Mouse (Mus musculus) gonadal fat pad, adult 2 months (tissue): ENCODE measurements around the gene Cpne9. TPM values are rescaled to one million over a fixed set of nuclear protein-coding genes. Genes with fewer than 3 reads are reported as not detected.

Experiments
- DNase-seq: peaks from one replicate; pipeline ENCODE4 v3.0.0-alpha.2; 2012; ENCODE audit warnings: low read depth
- polyA plus RNA-seq: library from polyadenylated mRNA; depleted of rRNA; stranded (reverse); fragments of >200 nt; gene quantifications from 2 replicates; pipeline ENCODE4 v1.2.3, GENCODE M21; 2012; rRNA removed

The Cpne9 gene
- not detected in 2 replicates for polyA plus RNA-seq

- DNase-seq: no peak
Observed at GRCm38 (mm10) chr6:113282101-113282802, at the start of gene Cpne9. Cpne9 (plus strand) TSS chr6:113282307.

DNA sequence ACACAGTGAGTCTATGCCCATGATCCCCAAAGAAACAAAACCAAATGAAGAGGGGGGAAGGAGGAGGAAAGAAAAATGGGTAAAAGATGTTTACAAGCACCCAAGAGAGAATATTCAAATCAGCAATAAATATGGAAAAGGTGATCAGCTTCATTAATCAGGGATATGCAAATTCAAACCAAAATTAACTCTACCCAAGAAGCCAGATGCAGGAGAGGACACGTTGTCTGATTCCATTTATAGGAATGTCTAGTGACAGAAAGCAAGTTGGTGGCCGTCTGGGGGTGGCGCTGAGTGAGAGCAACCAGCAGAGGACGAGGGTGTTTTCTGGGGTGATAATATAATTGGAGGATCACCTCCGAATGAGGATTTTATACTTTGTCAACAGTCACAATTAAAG, 47.0 kb upstream of the Cpne9 start:
- no peak for DNase-seq

DNA sequence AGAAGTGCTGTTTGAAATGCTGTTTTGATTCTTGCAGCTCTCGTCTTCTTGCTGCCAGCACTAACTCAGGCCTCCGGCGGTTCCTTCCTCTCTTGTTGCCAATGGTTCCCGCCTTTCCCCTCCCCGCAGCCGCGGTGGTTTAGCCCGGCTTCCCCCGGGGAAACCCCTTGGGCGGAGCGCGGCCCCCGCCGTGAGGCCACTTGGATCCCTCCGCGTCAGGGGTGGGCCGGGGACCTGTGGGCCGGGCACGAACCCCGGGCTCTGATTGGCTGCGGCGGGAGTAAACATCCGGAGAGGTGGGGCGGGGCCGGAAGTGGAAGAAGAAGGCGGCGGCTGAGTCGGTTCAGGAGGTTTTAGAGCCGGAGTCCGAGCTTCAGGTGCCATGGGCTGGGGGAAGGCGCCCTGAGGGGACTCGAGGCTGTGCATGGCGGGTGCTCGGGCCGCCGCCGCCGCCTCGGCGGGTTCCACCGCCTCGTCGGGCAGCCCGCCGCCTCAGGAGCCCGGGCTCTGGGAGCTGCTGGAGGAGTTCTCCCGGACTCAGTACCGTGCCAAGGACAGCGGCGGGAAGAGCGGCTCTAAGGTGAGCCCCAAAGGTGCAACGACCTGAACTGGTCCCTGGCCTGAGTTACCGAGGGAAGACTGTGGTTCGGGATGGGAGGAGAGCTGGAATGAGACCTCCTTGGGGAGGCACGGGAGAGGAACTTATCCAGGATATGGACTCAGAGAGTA, 44.4 kb upstream of the Cpne9 start, which contains the start of gene Mtmr14:
Mtmr14 (plus strand) TSS at position 302 of the 729 bp plus-strand sequence.
- peak; percentile 50 for DNase-seq

DNA sequence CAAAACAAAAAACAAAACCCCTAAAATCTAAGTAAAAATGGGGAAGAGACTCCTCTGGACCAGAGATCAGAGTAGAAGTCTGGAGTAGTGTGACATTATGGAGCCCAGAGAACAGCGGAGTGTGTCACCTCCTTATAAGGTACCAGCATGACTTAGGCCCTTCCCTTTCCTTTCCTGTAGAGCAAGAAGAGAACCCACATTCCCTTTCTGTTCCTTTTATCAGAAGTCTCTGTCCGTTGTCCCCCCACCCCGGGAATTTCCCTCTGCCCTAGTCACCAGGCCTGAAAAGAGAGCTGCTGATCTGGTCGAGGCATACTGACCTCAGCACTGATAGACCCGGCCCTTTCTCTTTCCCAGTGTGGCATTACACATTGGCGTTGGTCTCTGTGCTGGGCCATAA, 43.7 kb upstream of the Cpne9 start:
- no peak for DNase-seq

DNA sequence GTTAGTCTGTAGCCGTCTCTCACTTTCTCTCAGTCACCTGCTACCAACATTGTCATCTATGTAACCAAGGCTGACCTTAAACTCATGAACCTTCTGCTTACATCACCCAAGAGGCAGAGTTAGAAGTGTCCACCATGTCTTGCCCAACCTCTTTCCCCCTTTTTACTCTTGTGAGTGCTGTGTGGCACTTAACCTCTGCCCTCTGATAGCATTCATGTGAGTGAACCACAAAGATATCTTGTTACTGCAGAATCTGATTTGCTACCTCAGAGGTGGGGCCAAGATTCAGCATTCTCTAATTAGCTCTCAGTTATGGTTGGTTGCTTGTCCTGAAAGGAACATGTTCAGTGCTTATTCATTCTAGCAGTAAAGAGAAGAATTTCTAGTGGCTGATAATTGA, 39.4 kb upstream of the Cpne9 start:
- no peak for DNase-seq

DNA sequence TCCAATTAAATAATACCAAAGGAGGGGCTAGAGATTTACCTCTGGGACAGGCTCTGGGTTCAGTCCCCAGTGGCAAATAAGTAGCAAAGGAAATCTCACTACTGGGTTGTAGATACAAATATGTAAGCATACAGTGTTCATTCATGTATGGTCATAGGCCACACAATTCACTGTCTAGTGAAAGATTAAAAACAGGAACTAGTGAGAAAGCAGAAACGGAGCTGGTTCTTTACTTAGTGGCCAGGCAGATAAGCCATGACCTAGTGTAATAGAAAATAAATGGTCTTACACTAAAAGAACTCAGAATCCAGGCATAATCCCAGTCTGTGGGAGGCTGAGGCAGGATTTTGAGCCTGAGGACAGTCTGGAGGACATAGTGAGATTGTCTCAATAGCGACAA, 36.5 kb upstream of the Cpne9 start:
- no peak for DNase-seq

DNA sequence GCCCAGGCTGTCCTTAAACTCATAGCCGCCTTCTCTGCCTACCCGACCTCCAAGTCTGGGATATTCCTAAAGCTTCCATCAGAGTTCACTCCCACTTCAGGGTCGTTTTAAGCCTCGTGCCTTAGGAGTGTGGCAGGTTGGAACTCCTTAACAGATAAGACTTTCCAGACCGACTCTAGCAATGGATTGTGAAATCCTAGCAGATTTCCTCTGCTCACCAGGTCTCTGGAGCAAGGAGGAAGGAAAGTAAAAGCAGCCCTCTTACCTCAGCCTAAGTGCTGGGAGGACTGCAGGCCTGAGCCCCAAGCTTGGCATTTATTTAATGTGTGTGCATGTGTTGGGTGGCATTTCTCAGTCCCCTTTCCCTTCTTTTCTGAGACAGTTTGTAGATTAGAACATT, 31.3 kb upstream of the Cpne9 start:
- DNase-seq: no peak

DNA sequence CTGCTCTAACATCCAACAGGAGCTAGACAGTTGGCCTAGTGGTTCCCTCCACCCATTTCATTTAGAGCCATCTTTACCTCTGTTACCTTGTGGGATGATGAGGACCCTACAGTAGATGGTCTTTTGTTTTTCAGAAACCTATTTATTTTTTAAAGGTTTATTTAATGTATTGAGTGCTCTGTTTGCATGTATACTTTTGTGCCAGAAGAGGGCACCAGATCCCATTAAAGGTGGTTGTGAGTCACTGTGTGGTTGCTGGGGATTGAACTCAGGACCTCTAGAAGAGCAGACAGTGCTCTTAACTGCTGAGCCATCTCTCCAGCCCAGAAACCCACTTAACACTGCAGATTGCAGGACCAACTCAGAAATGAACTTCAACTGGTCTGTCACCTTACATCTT, 30.2 kb upstream of the Cpne9 start:
- no peak for DNase-seq

GRCm38 (mm10) chr6:113254899-113255298, 27.2 kb upstream of the Cpne9 start:
- no peak for DNase-seq

- DNase-seq: no peak
Observed at GRCm38 (mm10) chr6:113261174-113261858, 20.8 kb upstream of the Cpne9 start.

DNA sequence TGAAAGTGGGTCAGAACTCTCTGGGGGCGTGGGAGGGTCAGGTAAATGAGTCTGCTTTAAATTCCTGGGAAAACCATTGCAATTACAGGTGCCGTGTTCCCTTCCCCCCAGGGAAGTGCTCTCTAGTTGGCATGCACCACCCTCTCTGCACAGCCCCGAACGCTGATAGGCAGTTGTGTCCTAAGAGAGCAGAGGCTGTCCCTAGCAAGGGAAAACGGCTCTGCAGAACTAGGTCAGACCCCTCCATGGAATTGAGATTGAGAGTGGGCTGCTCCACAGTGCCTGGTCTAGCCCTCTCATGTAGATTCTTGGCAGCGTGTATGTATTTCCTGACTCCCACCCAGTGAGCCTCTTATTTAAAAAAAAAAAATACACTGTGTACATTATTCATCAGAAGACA, 18.6 kb upstream of the Cpne9 start:
- no peak for DNase-seq

DNA sequence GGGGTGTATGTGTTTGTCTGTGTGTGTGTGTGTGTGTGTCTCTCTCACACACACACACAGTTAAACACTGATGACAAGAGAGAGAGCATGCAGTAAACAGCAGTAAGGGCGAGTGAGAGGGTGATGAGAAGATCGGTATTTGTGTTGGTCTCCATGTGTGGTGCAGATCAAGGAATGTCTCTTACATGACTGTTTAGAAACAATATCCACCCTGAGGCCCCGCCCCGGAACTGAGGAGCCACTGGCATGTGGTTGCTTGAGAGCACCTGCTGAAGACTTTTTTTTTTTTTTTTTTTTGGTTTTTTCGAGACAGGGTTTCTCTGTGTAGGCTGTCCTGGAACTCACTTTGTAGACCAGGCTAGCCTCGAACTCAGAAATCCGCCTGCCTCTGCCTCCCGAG, 17.7 kb upstream of the Cpne9 start:
- no peak for DNase-seq

DNA sequence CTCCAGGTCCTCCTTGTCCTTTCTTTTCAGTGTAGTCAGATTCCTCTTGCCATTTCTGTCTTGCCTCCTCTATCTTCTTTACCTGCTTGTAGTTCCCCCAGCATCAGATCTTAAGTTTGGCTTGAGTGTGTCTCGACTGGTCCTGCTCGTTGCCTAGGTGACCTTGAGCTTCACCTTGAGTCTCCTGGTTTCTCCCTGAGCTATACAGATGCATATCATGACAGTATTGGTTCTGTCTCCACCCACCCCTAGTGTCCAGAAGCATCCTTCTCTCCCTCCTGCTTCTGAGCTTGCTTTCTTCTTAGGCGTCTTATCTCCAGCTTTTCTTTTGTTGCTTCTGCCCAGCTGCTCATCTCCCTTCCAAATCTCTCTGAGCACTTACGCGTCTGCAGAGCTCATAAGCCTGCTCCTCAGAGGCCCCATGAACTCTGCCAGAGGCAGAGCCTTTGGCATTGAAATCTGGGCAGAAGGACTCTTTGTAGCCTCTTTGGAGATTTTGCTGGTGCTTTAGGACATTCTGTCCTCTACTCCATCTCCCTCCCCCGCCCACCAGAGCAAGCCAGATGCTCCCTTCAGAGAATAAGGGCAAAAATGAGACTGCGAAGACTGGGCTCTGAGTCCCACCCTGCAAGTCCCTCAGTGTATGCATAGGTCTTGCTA, 15.0 kb upstream of the Cpne9 start:
- DNase-seq: no peak

DNA sequence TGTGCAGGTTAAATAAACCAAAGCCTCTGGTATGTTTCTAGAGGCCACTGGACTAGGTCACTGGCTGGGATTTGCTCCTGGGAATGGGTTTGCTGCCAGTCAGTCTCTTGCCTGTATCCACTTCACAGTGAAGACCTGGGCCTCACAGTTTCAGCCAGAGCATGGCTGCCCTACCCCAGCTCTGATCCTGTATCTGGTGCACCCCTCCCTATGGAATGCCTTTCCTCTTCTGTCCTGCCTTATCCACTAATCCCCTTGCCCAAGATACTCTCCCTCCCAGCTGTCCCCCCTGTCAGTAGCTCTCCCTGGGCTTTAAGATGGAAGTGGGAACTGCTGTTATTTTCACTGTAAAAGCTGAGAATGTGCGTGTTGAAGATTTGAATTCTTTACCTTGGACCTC, 14.1 kb upstream of the Cpne9 start:
- DNase-seq: no peak

GRCm38 (mm10) chr6:113272365-113272764, 9.7 kb upstream of the Cpne9 start:
- DNase-seq: no peak

DNA sequence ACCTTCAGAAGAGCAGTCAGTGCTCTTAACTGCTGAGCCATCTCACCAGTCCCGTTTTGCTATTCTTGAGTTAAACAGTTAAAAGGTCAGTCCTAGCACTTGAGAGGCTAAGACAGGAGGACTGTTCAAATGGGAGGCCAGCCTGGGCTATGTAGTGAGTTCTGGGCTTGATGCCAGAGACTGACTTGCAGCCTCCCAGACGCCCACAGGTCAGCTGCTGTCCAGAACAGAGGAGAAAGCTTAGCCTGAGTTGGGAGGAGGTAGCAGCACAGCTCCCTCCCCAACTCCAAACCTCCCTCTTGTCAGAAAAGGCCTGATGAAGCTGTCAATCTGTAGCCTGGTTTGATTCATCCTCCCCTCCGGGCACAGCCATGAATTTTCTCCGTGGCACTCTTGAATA, 5.3 kb upstream of the Cpne9 start:
- DNase-seq: no peak

DNA sequence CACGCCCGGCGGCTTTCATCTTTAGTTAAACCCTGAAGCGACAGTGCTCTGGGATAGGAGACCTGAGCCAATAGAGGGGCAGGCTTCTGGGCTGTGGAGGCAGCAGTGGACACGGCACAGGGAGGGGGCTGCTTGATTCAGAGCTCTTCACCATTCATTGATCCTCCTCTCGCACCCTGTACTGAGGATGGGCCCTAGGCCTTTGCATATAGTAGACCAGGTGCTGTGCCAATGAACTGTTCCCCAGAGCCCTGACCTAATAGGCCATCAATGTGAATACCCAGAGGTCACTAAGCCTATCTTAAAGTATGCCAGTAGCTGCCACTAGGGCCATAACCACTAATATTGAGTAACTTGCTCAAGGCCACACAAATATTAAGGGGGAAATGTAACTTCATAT, 431 bp upstream of the Cpne9 start:
- DNase-seq: no peak

DNA sequence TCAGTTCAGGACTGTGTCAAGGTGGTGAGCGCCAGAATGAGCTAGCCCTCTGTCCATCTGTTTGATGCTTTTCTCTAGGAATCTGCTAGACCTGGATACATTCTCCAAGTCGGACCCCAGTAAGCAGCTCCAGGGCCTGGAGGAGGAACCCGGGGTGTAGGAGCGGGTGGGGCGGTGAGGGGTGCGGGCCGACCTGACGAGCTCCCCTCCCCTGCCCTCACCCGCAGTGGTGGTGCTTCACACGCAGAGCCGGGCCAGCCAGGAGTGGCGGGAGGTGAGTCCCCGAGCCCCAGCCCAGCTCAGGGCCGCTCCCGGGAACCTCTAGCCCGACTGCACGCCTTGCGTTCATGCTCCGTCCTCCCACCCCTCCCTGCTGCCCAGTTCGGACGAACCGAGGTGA, 862 bp downstream of the Cpne9 start:
- no peak for DNase-seq

DNA sequence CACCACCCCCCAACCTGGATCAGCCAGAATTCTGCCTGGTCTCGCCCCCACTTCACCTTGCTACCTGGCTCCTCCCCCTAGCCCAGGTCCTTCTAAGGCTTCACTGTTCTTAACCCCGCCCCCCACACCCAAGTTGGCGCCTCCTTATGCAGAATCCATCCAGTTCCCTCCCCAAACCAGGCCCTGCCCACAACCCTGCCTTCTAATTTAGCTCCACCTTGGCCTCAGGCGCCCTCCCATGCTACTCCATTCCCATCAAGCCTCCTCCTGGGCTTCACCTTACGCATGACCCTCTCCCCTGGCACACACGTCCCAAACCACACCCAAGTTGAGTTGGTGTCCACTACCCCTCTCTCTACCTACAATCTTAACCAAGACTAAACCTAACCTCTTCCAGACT, 1.4 kb downstream of the Cpne9 start:
- no peak for DNase-seq

- DNase-seq: no peak
Observed at GRCm38 (mm10) chr6:113284931-113285330, 2.8 kb downstream of the Cpne9 start.

GRCm38 (mm10) chr6:113286316-113286715, 4.2 kb downstream of the Cpne9 start:
- DNase-seq: no peak

- DNase-seq: no peak
Observed at GRCm38 (mm10) chr6:113287236-113287635, 5.1 kb downstream of the Cpne9 start.
